Mouse (Mus musculus) lung, postnatal 0 days (tissue): ENCODE measurements around the gene Gnpnat1.

Experiments
- CTCF ChIP-seq: IDR thresholded peaks from 2 replicates; pipeline ENCODE4 v1.5.1; 2016; ENCODE audit warnings: antibody characterized with exemption, mild to moderate bottlenecking
- EP300 ChIP-seq: IDR thresholded peaks from 2 replicates; pipeline ENCODE4 v1.6.1; 2016; ENCODE audit warnings: antibody characterized with exemption, mild to moderate bottlenecking, control low read depth

GRCm38 (mm10) chr14:45446777-45447176 is 42.1 kb upstream of the Gnpnat1 start:
- no peak for TF ChIP-seq CTCF
- no peak for TF ChIP-seq EP300
